Mouse (Mus musculus) frontal cortex, postnatal 14 days (tissue): ENCODE results near the gene Izumo4.

ENCODE experiments used
- DNase-seq, 2 experiments: peaks; one replicate each; pipeline ENCODE4 v3.0.0; 2022; ENCODE audit warnings: low spot score in 2 of 2

The Izumo4 gene

GRCm38 (mm10) chr10:80727369-80728127, 25.6 kb downstream of the Izumo4 start:
- no peak for DNase-seq

GRCm38 (mm10) chr10:80732611-80733101, 30.7 kb downstream of the Izumo4 start:
- no peak for DNase-seq

GRCm38 (mm10) chr10:80736731-80737130, 34.7 kb downstream of the Izumo4 start:
- DNase-seq = no peak

- DNase-seq = no peak
Measured at GRCm38 (mm10) chr10:80738657-80739056, 36.7 kb downstream of the Izumo4 start.

GRCm38 (mm10) chr10:80741146-80741545, 39.2 kb downstream of the Izumo4 start:
- DNase-seq = no peak

GRCm38 (mm10) chr10:80741634-80742179, 39.7 kb downstream of the Izumo4 start:
- DNase-seq = peak in 1 of 2 experiments; percentile 30

- DNase-seq = peak; percentile 96 to 99
Measured at GRCm38 (mm10) chr10:80742180-80742978, 40.4 kb downstream of the Izumo4 start, which contains the start of gene Ap3d1. TSS of gene Ap3d1 (minus strand) at chr10:80742264.

- no peak for DNase-seq
Measured at GRCm38 (mm10) chr10:80744262-80744661, 42.3 kb downstream of the Izumo4 start.

- DNase-seq = peak; percentile 58 to 65
Measured at GRCm38 (mm10) chr10:80747410-80747809, 45.4 kb downstream of the Izumo4 start.

- no peak for DNase-seq
Measured at GRCm38 (mm10) chr10:80748609-80749008, 46.6 kb downstream of the Izumo4 start.

- peak; percentile 53 to 64 for DNase-seq
Measured at GRCm38 (mm10) chr10:80751188-80751832, 49.3 kb downstream of the Izumo4 start.

- no peak for DNase-seq
Measured at GRCm38 (mm10) chr10:80752079-80752625, 50.2 kb downstream of the Izumo4 start.

GRCm38 (mm10) chr10:80754594-80755290, 52.8 kb downstream of the Izumo4 start, which contains the start of gene Dot1l:
TSS of gene Dot1l (plus strand) at chr10:80755206.
- peak; percentile 93 to 97 for DNase-seq
